Mouse (Mus musculus) testis, adult 2 months (tissue): ENCODE results near the gene Olfr1419.

Source experiments
- CTCF ChIP-seq: fragments of 200-500 bp; IDR thresholded peaks from 2 replicates; pipeline ENCODE4 v1.5.1; 2012; ENCODE audit warnings: low read depth, mild to moderate bottlenecking, inconsistent platforms, low read length, moderate library complexity; ENCODE audit not compliant: control insufficient read depth, insufficient read depth, insufficient replicate concordance
- POLR2A ChIP-seq: fragments of 200-500 bp; IDR thresholded peaks from 2 replicates; pipeline ENCODE4 v1.6.1; 2012; ENCODE audit warnings: low read depth, mild to moderate bottlenecking, inconsistent platforms, low read length, moderate library complexity; ENCODE audit not compliant: control insufficient read depth

GRCm38 (mm10) chr19:11911603-11912002 is 36.7 kb upstream of the Olfr1419 start:
- TF ChIP-seq CTCF (no peak), POLR2A (no peak)
